Mouse (Mus musculus): ENCODE measurements around the gene Rgs10. TPM values are rescaled to one million over a fixed set of nuclear protein-coding genes. Genes with fewer than 3 reads are reported as not detected.

The Rgs10 gene
- total and polyA plus RNA-seq, 2 experiments from 2014 or later: 0.69 to 7.8 TPM

DNA sequence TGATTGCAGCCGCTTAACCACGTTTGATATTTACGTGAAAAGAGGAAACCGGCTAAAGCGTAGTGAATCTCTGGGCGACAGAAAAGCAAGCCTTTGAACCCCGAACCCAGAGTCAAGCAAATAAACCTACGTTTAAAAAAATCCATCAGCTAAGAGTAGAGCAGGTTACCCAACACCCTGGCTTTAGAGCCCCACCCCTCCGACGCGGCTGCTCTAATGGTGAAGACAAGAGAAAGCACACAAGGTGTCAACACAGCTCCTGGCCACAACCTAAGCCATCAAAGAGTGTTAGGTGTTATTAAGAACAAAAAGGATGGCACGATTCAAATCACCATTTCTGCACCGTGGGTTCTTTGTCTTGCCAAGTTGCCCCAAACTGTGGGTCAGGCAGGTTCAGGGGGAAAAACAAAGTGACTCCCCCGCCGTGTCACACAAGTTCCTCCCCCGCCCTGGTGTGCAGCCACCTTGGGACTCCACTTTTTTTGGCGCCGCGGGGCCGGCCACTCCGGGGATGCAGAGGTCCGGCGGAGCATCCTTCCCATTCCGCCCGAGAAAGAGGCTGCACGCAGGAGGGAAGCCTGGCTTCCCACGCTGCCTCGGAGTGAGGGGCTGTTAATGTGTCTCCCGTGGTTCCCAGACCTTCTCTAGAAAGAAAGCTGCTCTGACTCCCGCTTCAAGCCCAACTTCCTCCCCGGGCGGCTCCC lies 1.2 kb downstream of the Rgs10 start:
- Histone ChIP-seq H3K9ac (replicated peaks; ENCODE audit: low read depth, low read length) (peak overlapping the region; percentile 68; the same call in 1 of the 2 replicates), H3K9me3 (replicated peaks; ENCODE audit: control insufficient read depth, low read length) (no peaks in the 10 kb centered on the region), H3K27me3 (ENCODE audit: control insufficient read depth, insufficient read depth, low read length) (peaks cover 62% of the 10 kb centered on the region), H3K27ac (ENCODE audit: low read depth) (no peak overlapping the region), H3K4me2 (ENCODE audit: low read depth, low read length) (peak overlapping the region; percentile 100), H3K4me1 (ENCODE audit: control insufficient read depth, insufficient read depth) (peaks cover 13% of the 10 kb centered on the region; the same call in 1 of the 2 replicates), H3K4me3 (ENCODE audit: low read depth, low read length) (peak overlapping the region; percentile 86), H3K36me3 (replicated peaks; ENCODE audit: control insufficient read depth, insufficient read depth, low read length) (no peaks in the 10 kb centered on the region)
- DNase-seq (ENCODE audit: low spot score): no peak
- WGBS: 4% methylated on average over 32 of the region's 32 CpGs
- no peak for TF ChIP-seq CTCF (IDR thresholded peaks at IDR 0.05; ENCODE audit: low read depth)
- no peak for TF ChIP-seq EP300 (IDR thresholded peaks at IDR 0.05; ENCODE audit: low read depth)
- ATAC-seq (ENCODE audit: insufficient read depth, low read depth): 0 out of 2 replicates have a peak, but pooled peaks have one; percentile 7

DNA sequence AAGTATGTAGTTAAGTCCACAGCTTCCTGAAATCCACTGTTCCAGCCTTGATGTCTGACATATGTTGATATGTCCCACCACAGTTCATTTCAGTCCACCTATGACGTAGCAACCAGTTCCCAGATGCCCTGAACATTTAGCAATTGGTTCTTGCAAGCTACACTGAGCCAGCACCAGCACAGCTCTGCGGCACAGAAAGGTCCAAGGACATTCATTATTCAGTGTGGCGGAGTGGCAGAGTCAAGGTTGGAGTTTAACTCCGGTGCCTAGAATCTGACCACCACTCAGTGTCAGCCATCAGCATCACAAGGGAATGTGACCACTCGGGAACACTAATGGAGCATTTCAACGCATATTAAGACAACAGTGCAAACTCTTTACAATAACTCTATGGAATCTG lies 1.9 kb downstream of the Rgs10 start:
- Histone ChIP-seq H3K27me3 (ENCODE audit: control insufficient read depth, insufficient read depth, low read length) (peaks cover 62% of the 10 kb centered on the region), H3K4me3 (ENCODE audit: low read depth, low read length) (no peak overlapping the region)
- no peak for TF ChIP-seq CTCF (IDR thresholded peaks at IDR 0.05; ENCODE audit: low read depth)
- no peak for TF ChIP-seq EP300 (IDR thresholded peaks at IDR 0.05; ENCODE audit: low read depth)

DNA sequence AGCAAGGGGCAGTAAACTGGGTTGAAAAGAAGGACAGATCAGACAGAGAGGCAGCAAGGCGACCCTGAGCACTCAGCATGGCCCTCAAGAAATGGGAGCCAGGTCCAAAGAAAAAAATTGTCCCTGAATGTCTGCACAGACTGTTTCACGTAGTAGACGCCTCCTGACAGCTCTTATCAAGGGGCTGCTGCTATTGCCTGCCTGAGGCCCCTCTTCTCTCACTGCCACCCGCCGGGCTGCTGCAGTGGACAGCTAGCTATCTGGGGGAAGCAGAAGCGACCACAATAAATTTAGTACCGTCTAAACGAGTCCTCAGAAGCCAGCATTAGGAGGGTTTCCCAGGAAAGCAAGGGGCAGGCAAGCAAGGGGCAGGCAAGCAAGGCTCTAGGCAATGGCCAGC lies 4.1 kb downstream of the Rgs10 start:
- peaks cover 44% of the 10 kb centered on the region for H3K27me3 ChIP-seq (ENCODE audit: control insufficient read depth, insufficient read depth, low read length)
- H3K4me3 ChIP-seq (ENCODE audit: low read depth, low read length): no peak overlapping the region
- DNase-seq (ENCODE audit: low spot score) (no peak), ATAC-seq (ENCODE audit: insufficient read depth, low read depth) (no peak)
- 21% methylated on average over 8 of the region's 8 CpGs for WGBS
- no peak overlapping the region for H3K27ac ChIP-seq (ENCODE audit: low read depth)
- no peaks in the 10 kb centered on the region for H3K9me3 ChIP-seq (replicated peaks; ENCODE audit: control insufficient read depth, low read length)
- no peak overlapping the region for H3K4me2 ChIP-seq (ENCODE audit: low read depth, low read length)
- TF ChIP-seq EP300 (IDR thresholded peaks at IDR 0.05; ENCODE audit: low read depth) (no peak), CTCF (IDR thresholded peaks at IDR 0.05; ENCODE audit: low read depth) (no peak)
- no peaks in the 10 kb centered on the region for H3K36me3 ChIP-seq (replicated peaks; ENCODE audit: control insufficient read depth, insufficient read depth, low read length)
- H3K4me1 ChIP-seq (ENCODE audit: control insufficient read depth, insufficient read depth): peaks cover 13% of the 10 kb centered on the region; the same call in 1 of the 2 replicates
- H3K9ac ChIP-seq (replicated peaks; ENCODE audit: low read depth, low read length): no peak overlapping the region

More for the DNA sequence above, 1.9 kb downstream of the Rgs10 start:
- Histone ChIP-seq H3K36me3 (replicated peaks; ENCODE audit: control insufficient read depth, insufficient read depth, low read length) (no peaks in the 10 kb centered on the region), H3K9me3 (replicated peaks; ENCODE audit: control insufficient read depth, low read length) (no peaks in the 10 kb centered on the region), H3K4me2 (ENCODE audit: low read depth, low read length) (no peak overlapping the region), H3K27ac (ENCODE audit: low read depth) (no peak overlapping the region), H3K4me1 (ENCODE audit: control insufficient read depth, insufficient read depth) (peaks cover 13% of the 10 kb centered on the region; the same call in 1 of the 2 replicates), H3K9ac (replicated peaks; ENCODE audit: low read depth, low read length) (no peak overlapping the region)
- DNase-seq (ENCODE audit: low spot score): no peak
- no peak for ATAC-seq (ENCODE audit: insufficient read depth, low read depth)
- 79% methylated on average over 6 of the region's 6 CpGs for WGBS

DNA sequence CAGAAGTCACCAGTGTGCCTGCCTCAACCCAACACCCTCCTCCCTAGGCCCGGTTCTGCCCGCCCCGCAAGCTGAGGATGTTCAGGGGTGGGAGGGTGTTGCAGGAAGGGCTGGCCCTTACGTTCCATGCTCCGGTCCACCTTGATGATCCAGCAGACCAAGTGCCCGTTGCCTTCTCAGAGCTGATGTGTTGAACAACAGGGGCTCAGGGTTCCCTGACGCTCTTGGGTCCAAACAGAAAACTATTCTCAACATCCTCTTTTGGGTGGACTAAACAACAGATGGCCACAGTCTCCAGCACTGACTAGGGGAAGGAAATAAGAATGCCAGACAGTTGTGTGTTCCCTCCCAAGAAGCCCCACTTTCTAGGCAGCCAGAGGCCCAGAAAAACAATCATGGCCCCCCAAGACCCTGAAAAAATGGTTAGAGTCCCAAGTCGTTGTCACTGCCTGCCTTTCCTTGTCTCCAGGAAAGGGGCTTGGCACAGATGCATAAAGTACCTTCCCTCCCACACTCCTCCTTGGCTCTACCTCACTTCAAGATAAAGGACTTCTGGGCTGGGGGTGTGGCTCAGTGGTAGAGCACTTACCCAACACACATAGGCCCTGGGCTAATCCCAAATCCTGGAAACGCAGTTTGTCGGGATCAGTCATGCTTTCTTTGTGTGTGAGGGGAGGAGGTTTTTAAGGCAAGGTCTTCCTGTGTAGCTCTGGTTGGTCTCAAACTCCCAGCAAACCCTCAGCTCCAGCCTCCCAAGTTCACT lies 6.3 kb downstream of the Rgs10 start:
- Histone ChIP-seq H3K4me2 (ENCODE audit: low read depth, low read length) (no peak overlapping the region), H3K27me3 (ENCODE audit: control insufficient read depth, insufficient read depth, low read length) (peaks cover 25% of the 10 kb centered on the region), H3K36me3 (replicated peaks; ENCODE audit: control insufficient read depth, insufficient read depth, low read length) (no peaks in the 10 kb centered on the region), H3K9ac (replicated peaks; ENCODE audit: low read depth, low read length) (no peak overlapping the region), H3K27ac (ENCODE audit: low read depth) (no peak overlapping the region), H3K9me3 (replicated peaks; ENCODE audit: control insufficient read depth, low read length) (no peaks in the 10 kb centered on the region), H3K4me3 (ENCODE audit: low read depth, low read length) (no peak overlapping the region), H3K4me1 (ENCODE audit: control insufficient read depth, insufficient read depth) (peaks cover 8% of the 10 kb centered on the region; the same call in 1 of the 2 replicates)
- no peak for DNase-seq (ENCODE audit: low spot score)
- no peak for ATAC-seq (ENCODE audit: insufficient read depth, low read depth)
- no peak for TF ChIP-seq EP300 (IDR thresholded peaks at IDR 0.05; ENCODE audit: low read depth)
- no peak for TF ChIP-seq CTCF (IDR thresholded peaks at IDR 0.05; ENCODE audit: low read depth)
- WGBS: 59% methylated on average over 10 of the region's 10 CpGs

DNA sequence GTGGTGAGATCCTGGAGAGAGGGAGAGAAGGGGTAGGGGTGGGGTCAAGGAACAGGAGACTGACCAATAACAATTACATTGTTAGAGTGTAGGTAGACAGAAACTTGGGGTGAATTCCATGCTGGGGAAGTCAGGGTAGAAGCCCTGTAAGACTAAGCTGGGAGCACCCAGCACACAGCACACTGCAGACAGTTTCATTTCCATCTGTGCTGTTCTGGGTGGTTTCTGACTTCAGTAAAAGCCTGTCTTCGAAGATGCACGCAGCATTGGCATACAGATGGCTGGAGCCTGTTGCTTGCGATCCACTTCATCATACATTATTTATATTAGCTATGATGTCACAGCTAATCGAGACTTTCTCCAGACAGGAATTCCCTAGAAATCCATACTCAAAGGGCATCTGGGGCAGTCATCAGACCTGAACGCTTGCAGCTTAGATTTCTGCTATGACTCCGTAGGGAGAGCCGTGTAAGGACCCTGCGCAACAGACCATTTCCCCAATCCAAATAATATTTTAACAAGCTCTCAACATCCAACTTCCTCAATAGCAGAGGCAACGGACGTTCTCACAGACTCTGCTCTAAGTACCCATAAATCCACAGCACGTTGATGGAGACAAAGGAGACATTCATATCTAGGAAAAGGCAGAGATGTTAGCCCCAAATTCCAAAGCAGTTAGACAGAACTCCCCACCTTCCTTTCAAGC lies 7.7 kb downstream of the Rgs10 start:
- peaks cover 6% of the 10 kb centered on the region; the same call in 1 of the 2 replicates for H3K4me1 ChIP-seq (ENCODE audit: control insufficient read depth, insufficient read depth)
- DNase-seq (ENCODE audit: low spot score) (no peak), ATAC-seq (ENCODE audit: insufficient read depth, low read depth) (no peak)
- no peak overlapping the region for H3K4me3 ChIP-seq (ENCODE audit: low read depth, low read length)
- no peaks in the 10 kb centered on the region for H3K9me3 ChIP-seq (replicated peaks; ENCODE audit: control insufficient read depth, low read length)
- no peak for TF ChIP-seq EP300 (IDR thresholded peaks at IDR 0.05; ENCODE audit: low read depth)
- no peak for TF ChIP-seq CTCF (IDR thresholded peaks at IDR 0.05; ENCODE audit: low read depth)
- H3K27me3 ChIP-seq (ENCODE audit: control insufficient read depth, insufficient read depth, low read length): peaks cover 11% of the 10 kb centered on the region
- no peak overlapping the region for H3K4me2 ChIP-seq (ENCODE audit: low read depth, low read length)
- no peak overlapping the region for H3K27ac ChIP-seq (ENCODE audit: low read depth)
- 76% methylated on average over 11 of the region's 11 CpGs for WGBS
- H3K36me3 ChIP-seq (replicated peaks; ENCODE audit: control insufficient read depth, insufficient read depth, low read length): no peaks in the 10 kb centered on the region
- H3K9ac ChIP-seq (replicated peaks; ENCODE audit: low read depth, low read length): no peak overlapping the region

Data from heart, postnatal 0 days (tissue).